Mouse (Mus musculus): ENCODE data around the gene Tnfrsf1a.

DNA sequence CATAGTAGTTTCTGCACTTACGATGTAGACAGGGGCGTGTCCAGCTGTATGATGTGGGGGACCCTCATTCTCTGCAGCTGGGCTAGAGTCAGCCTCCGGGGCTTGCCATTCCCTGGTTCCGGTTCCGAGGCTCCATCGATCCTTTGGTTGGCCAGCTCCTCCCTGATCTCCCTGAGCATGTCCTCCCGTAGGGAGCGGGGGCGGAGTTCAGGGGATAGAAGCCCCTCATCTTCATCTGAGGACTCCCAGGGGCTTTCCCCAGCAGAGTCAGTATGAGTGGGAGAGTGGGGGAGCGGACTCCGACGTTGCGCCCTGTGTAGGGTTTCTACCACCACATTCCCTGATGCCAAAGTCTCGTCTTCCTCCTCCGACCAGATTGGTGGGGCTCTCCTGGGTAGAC is 13.9 kb downstream of the Tnfrsf1a start:
- no peak for TF ChIP-seq CTCF (IDR thresholded peaks at IDR 0.05; ENCODE audit: low read depth)
- no peak for TF ChIP-seq EP300 (IDR thresholded peaks at IDR 0.05; ENCODE audit: low read depth)

All from liver, postnatal 0 days (tissue).